Mouse (Mus musculus) liver, embryonic 14.5 days (tissue): ENCODE measurements around the gene Gstm6.

Source experiments
- CTCF ChIP-seq: IDR thresholded peaks from 2 replicates; pipeline ENCODE4 v1.5.1; 2016; ENCODE audit warnings: antibody characterized with exemption, low read depth, control low read depth
- EP300 ChIP-seq: IDR thresholded peaks from 2 replicates; pipeline ENCODE4 v1.6.1; 2016; ENCODE audit warnings: antibody characterized with exemption, low read depth

- TF ChIP-seq CTCF (no peak), EP300 (no peak)
These were observed 28.5 kb upstream of the Gstm6 start for GRCm38 (mm10) chr3:107972070-107972469.
